Mouse (Mus musculus): Measurements from ENCODE around the gene C1qc. TPM values are rescaled to one million over a fixed set of nuclear protein-coding genes. Genes with fewer than 3 reads are reported as not detected.

C1qc gene
- polyA plus RNA-seq, 1 experiment = not detected

- H3K79me3 ChIP-seq (ENCODE audit: low read depth) = no peaks in the 10 kb centered on the region
- peaks cover 17% of the 10 kb centered on the region for H3K27me3 ChIP-seq (ENCODE audit: control insufficient read depth, insufficient read depth, insufficient read length)
- no peaks in the 10 kb centered on the region for H3K36me3 ChIP-seq (ENCODE audit: control insufficient read depth, insufficient read depth)
- no peak for TF ChIP-seq FOSL1 (IDR thresholded peaks at IDR 0.05; ENCODE audit: insufficient read depth, low read length, poor library complexity, severe bottlenecking)
- TF ChIP-seq CTCF (IDR thresholded peaks at IDR 0.05; ENCODE audit: control insufficient read depth, insufficient read depth, insufficient read length) = no peak
- TF ChIP-seq MAX (IDR thresholded peaks at IDR 0.05) = no peak
- TF ChIP-seq MYOG (IDR thresholded peaks at IDR 0.05; ENCODE audit: control insufficient read depth, extremely low read depth, insufficient read length) = no peak
- no peak for TF ChIP-seq MYOD1 (IDR thresholded peaks at IDR 0.05; ENCODE audit: control insufficient read depth, insufficient read length, low read depth)
- H3ac ChIP-seq (ENCODE audit: control insufficient read depth, insufficient read length, low read depth) = no peak overlapping the region
- no peaks in the 10 kb centered on the region for H3K79me2 ChIP-seq (ENCODE audit: control insufficient read depth, insufficient read depth)
- H3K4me3 ChIP-seq (ENCODE audit: insufficient read depth, poor library complexity, severe bottlenecking) = no peak overlapping the region
Observed at GRCm38 (mm10) chr4:136925804-136926203, 32.9 kb upstream of the C1qc start.

- Histone ChIP-seq H3K79me2 (ENCODE audit: control insufficient read depth, insufficient read depth) (no peaks in the 10 kb centered on the region), H3K36me3 (ENCODE audit: control insufficient read depth, insufficient read depth) (no peaks in the 10 kb centered on the region), H3K4me3 (ENCODE audit: insufficient read depth, poor library complexity, severe bottlenecking) (no peak overlapping the region), H3ac (ENCODE audit: control insufficient read depth, insufficient read length, low read depth) (no peak overlapping the region), H3K79me3 (ENCODE audit: low read depth) (no peaks in the 10 kb centered on the region), H3K27me3 (ENCODE audit: control insufficient read depth, insufficient read depth, insufficient read length) (peaks cover 10% of the 10 kb centered on the region)
- TF ChIP-seq FOSL1 (IDR thresholded peaks at IDR 0.05; ENCODE audit: insufficient read depth, low read length, poor library complexity, severe bottlenecking) = no peak
- TF ChIP-seq MAX (IDR thresholded peaks at IDR 0.05) = peak; percentile 83
Observed at GRCm38 (mm10) chr4:136924529-136924928, 31.7 kb upstream of the C1qc start.

- no peak overlapping the region for H3K4me3 ChIP-seq (ENCODE audit: insufficient read depth, poor library complexity, severe bottlenecking)
Observed at GRCm38 (mm10) chr4:136919526-136919925, 26.7 kb upstream of the C1qc start.

GRCm38 (mm10) chr4:136918834-136919233 lies 26.0 kb upstream of the C1qc start:
- Histone ChIP-seq H3K79me3 (ENCODE audit: low read depth) (no peaks in the 10 kb centered on the region), H3ac (ENCODE audit: control insufficient read depth, insufficient read length, low read depth) (no peak overlapping the region), H3K4me3 (ENCODE audit: insufficient read depth, poor library complexity, severe bottlenecking) (no peak overlapping the region), H3K27me3 (ENCODE audit: control insufficient read depth, insufficient read depth, insufficient read length) (peaks cover 49% of the 10 kb centered on the region), H3K36me3 (ENCODE audit: control insufficient read depth, insufficient read depth) (no peaks in the 10 kb centered on the region), H3K79me2 (ENCODE audit: control insufficient read depth, insufficient read depth) (no peaks in the 10 kb centered on the region)
- no peak for TF ChIP-seq MYOD1 (IDR thresholded peaks at IDR 0.05; ENCODE audit: control insufficient read depth, insufficient read length, low read depth)
- no peak for TF ChIP-seq CEBPB (IDR thresholded peaks at IDR 0.05; ENCODE audit: low read depth)
- no peak for TF ChIP-seq CTCF (IDR thresholded peaks at IDR 0.05; ENCODE audit: control insufficient read depth, insufficient read depth, insufficient read length)

More at GRCm38 (mm10) chr4:136919526-136919925, 26.7 kb upstream of the C1qc start:
- H3K36me3 ChIP-seq (ENCODE audit: control insufficient read depth, insufficient read depth) = no peaks in the 10 kb centered on the region
- TF ChIP-seq USF1 (IDR thresholded peaks at IDR 0.05; ENCODE audit: low read depth) = no peak
- TF ChIP-seq FOSL1 (IDR thresholded peaks at IDR 0.05; ENCODE audit: insufficient read depth, low read length, poor library complexity, severe bottlenecking) = no peak
- no peak for TF ChIP-seq MYOD1 (IDR thresholded peaks at IDR 0.05; ENCODE audit: control insufficient read depth, insufficient read length, low read depth)
- no peak for TF ChIP-seq MAX (IDR thresholded peaks at IDR 0.05)
- TF ChIP-seq CEBPB (IDR thresholded peaks at IDR 0.05; ENCODE audit: low read depth) = no peak
- TF ChIP-seq CTCF (IDR thresholded peaks at IDR 0.05; ENCODE audit: control insufficient read depth, insufficient read depth, insufficient read length) = no peak
- TF ChIP-seq MYOG (IDR thresholded peaks at IDR 0.05; ENCODE audit: control insufficient read depth, extremely low read depth, insufficient read length) = no peak
- no peaks in the 10 kb centered on the region for H3K79me3 ChIP-seq (ENCODE audit: low read depth)
- no peaks in the 10 kb centered on the region for H3K79me2 ChIP-seq (ENCODE audit: control insufficient read depth, insufficient read depth)
- H3K27me3 ChIP-seq (ENCODE audit: control insufficient read depth, insufficient read depth, insufficient read length) = peaks cover 43% of the 10 kb centered on the region
- no peak overlapping the region for H3ac ChIP-seq (ENCODE audit: control insufficient read depth, insufficient read length, low read depth)

GRCm38 (mm10) chr4:136917165-136917524 lies 24.3 kb upstream of the C1qc start:
- Histone ChIP-seq H3K36me3 (ENCODE audit: control insufficient read depth, insufficient read depth) (no peaks in the 10 kb centered on the region), H3K27me3 (ENCODE audit: control insufficient read depth, insufficient read depth, insufficient read length) (peaks cover 62% of the 10 kb centered on the region), H3K79me2 (ENCODE audit: control insufficient read depth, insufficient read depth) (no peaks in the 10 kb centered on the region), H3K4me3 (ENCODE audit: insufficient read depth, poor library complexity, severe bottlenecking) (no peak overlapping the region), H3ac (ENCODE audit: control insufficient read depth, insufficient read length, low read depth) (no peak overlapping the region), H3K79me3 (ENCODE audit: low read depth) (no peaks in the 10 kb centered on the region)
- TF ChIP-seq MYOG (IDR thresholded peaks at IDR 0.05; ENCODE audit: control insufficient read depth, extremely low read depth, insufficient read length) = no peak
- no peak for TF ChIP-seq MAX (IDR thresholded peaks at IDR 0.05)
- no peak for TF ChIP-seq CEBPB (IDR thresholded peaks at IDR 0.05; ENCODE audit: low read depth)
- no peak for TF ChIP-seq FOSL1 (IDR thresholded peaks at IDR 0.05; ENCODE audit: insufficient read depth, low read length, poor library complexity, severe bottlenecking)
- TF ChIP-seq MYOD1 (IDR thresholded peaks at IDR 0.05; ENCODE audit: control insufficient read depth, insufficient read length, low read depth) = no peak
- no peak for TF ChIP-seq USF1 (IDR thresholded peaks at IDR 0.05; ENCODE audit: low read depth)
- no peak for TF ChIP-seq CTCF (IDR thresholded peaks at IDR 0.05; ENCODE audit: control insufficient read depth, insufficient read depth, insufficient read length)

GRCm38 (mm10) chr4:136916359-136917164 lies 23.7 kb upstream of the C1qc start:
- Histone ChIP-seq H3K4me3 (ENCODE audit: insufficient read depth, poor library complexity, severe bottlenecking) (no peak overlapping the region), H3ac (ENCODE audit: control insufficient read depth, insufficient read length, low read depth) (no peak overlapping the region), H3K79me2 (ENCODE audit: control insufficient read depth, insufficient read depth) (no peaks in the 10 kb centered on the region), H3K27me3 (ENCODE audit: control insufficient read depth, insufficient read depth, insufficient read length) (peaks cover 68% of the 10 kb centered on the region), H3K79me3 (ENCODE audit: low read depth) (no peaks in the 10 kb centered on the region), H3K36me3 (ENCODE audit: control insufficient read depth, insufficient read depth) (no peaks in the 10 kb centered on the region)
- no peak for TF ChIP-seq CEBPB (IDR thresholded peaks at IDR 0.05; ENCODE audit: low read depth)
- TF ChIP-seq MAX (IDR thresholded peaks at IDR 0.05) = no peak
- no peak for TF ChIP-seq USF1 (IDR thresholded peaks at IDR 0.05; ENCODE audit: low read depth)
- no peak for TF ChIP-seq MYOG (IDR thresholded peaks at IDR 0.05; ENCODE audit: control insufficient read depth, extremely low read depth, insufficient read length)
- no peak for TF ChIP-seq CTCF (IDR thresholded peaks at IDR 0.05; ENCODE audit: control insufficient read depth, insufficient read depth, insufficient read length)
- TF ChIP-seq MYOD1 (IDR thresholded peaks at IDR 0.05; ENCODE audit: control insufficient read depth, insufficient read length, low read depth) = no peak
- no peak for TF ChIP-seq FOSL1 (IDR thresholded peaks at IDR 0.05; ENCODE audit: insufficient read depth, low read length, poor library complexity, severe bottlenecking)

All from C2C12 (cell line).